Mouse (Mus musculus) right cerebral cortex, postnatal 25 days (tissue): ENCODE measurements around the gene BC052040.

ENCODE experiments used
- DNase-seq: peaks from one replicate; pipeline ENCODE4 v3.0.0; 2022

BC052040 gene

GRCm38 (mm10) chr2:115774153-115774908, 192.8 kb downstream of the BC052040 start:
- DNase-seq, result no peak

- DNase-seq, result no peak
These were observed 194.1 kb downstream of the BC052040 start for GRCm38 (mm10) chr2:115775488-115776217.

DNA sequence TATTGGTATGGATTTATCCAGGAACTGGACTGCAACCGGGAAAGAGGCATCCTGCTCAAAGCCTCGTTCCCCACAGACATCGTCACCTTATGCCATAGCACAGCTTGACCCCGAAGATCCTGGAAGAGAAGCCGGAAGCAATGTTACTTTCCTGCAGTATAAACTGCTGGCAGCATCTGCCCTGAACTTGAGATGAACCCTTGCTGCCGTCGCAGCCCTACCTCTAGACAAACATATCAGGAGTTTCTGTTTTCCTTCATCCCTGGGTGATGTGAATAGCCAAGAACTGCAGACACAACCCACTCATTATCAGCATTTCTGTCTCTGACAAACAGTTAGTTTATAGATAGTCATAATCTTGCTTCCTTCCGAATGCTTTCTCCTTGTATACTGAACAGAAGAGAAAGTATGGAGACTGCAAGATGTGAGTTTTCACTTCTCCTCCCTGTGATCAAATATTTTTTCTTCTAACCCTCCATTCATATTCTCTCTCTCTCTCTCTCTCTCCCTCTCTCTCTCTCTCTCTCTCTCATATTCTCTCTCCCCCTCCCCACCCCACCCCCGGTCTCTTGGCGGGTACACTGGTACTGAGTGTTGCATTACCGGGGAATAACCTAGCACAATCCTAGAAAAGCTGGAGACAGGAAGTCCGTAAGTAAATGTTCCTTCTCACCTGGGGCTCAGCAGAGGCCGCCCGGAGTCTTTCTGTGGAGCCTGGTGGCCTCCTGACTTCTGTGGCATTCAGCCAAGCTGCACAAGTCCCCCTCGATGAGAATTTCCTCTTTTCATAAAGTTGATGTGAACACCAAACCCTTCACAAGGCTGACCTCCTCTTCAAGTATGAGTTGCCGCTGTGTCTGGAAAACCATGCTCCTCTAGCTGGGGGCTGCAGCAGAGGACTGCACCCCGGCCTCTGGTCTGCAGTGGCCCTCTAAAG, 195.7 kb downstream of the BC052040 start:
- DNase-seq, result no peak

- no peak for DNase-seq
These were observed 199.1 kb downstream of the BC052040 start for GRCm38 (mm10) chr2:115780546-115781011.

GRCm38 (mm10) chr2:115785687-115786086, 204.2 kb downstream of the BC052040 start:
- no peak for DNase-seq

- DNase-seq, result no peak
These were observed 217.3 kb downstream of the BC052040 start for GRCm38 (mm10) chr2:115798839-115799238.

GRCm38 (mm10) chr2:115808376-115808775, 226.9 kb downstream of the BC052040 start:
- DNase-seq, result no peak

DNA sequence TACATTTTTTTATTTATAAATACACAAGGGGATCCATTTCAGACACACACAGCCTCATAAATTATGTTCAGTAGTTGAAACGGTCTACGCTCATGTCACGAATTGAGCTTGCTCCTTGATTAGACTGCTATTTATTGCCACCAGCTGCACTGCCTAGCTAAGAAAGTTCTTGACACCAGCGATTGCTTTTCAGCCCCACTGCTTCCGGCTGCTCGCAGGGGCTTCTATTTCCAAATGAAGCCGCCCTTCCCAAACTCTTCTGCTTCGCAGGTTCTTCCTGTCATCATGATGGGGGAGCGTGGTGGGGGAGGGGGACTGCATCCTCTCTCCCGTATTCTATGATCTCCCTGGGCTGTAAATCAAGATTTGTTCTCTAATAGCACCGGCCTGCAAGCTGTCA, 231.8 kb downstream of the BC052040 start:
- DNase-seq, result no peak

DNA sequence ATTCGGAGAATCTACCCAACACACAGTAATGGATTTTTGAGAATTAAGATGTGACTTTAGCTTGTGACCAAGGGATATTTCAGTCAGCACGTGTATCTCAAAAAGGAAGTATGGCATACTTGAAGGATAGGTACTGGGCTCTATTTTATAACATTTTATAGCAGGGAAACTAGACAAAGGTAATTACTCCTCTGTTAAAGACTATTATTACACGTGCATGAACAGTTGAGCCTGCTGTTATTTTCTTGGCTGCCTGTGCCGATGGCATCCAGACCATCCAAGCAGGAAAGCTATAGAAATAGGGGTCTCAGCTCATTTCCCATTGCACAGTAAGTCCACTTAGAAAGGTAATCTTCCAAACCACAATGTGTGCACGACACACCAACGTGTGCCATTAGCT, 232.2 kb downstream of the BC052040 start:
- DNase-seq, result no peak

- no peak for DNase-seq
These were observed 236.4 kb downstream of the BC052040 start for GRCm38 (mm10) chr2:115817959-115818358.

DNA sequence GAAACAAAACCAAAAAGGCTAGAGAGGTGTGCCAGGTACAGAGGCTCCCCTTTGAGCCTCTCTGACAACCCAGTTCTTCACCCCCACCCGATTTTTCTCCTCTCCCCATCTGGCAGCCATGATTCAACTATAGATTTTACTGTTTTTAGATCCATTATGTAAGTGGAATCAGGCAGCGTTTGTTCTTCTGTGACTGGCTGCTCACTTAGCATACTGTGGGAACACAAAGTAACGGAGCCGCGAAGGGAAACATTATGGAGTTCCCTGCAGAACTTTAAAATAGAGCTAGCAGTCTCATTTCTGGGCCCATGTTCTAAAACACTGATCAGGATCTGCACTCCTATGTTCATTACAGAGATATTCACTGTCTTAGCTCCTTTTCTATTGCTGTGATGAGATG, 240.8 kb downstream of the BC052040 start:
- DNase-seq, result peak; percentile 29
